ENCODE assay signal across 7 mouse cellular contexts in genomic region chr17:28349901-28350465, GRCm38 (mm10). TPM values are rescaled to one million over a fixed set of nuclear protein-coding genes. Genes with fewer than 3 reads are reported as not detected.
DNase-seq lines count a peak whose midpoint lies in the region; ATAC-seq and TF ChIP-seq lines count a peak whose summit lies in the region.

No protein-coding gene starts in this region.

- no peak for TF ChIP-seq CTCF in ES-Bruce4 (IDR thresholded peaks at IDR 0.05; ENCODE audit: low read depth, low read length)

- peak overlapping the region; percentile 81 for H3K4me2 ChIP-seq in forebrain, embryonic 14.5 days (ENCODE audit: low read length)
- peak overlapping the region; percentile 94 for H3K4me2 ChIP-seq in lung, embryonic 16.5 days (ENCODE audit: low read depth, low read length)

- TF ChIP-seq POLR2A in ES-Bruce4 (IDR thresholded peaks at IDR 0.05; ENCODE audit: insufficient read depth, low read length), result no peak

- no peaks in the 10 kb centered on the region for H3K27me3 ChIP-seq in ES-Bruce4 (ENCODE audit: control insufficient read depth, insufficient read depth, low read length, poor library complexity, severe bottlenecking)
- H3K27me3 ChIP-seq in forebrain, embryonic 14.5 days (replicated peaks; ENCODE audit: control insufficient read depth, insufficient read depth, low read length), result 0 out of 2 replicates have a peak, but pooled peaks cover 10% of the 10 kb centered on the region
- H3K27me3 ChIP-seq in lung, embryonic 16.5 days (ENCODE audit: control insufficient read depth, insufficient read depth, low read depth, low read length), result no peaks in the 10 kb centered on the region

- peak overlapping the region; percentile 86 for H3K9ac ChIP-seq in ES-Bruce4 (ENCODE audit: low read depth, poor library complexity, severe bottlenecking)
- peak overlapping the region; percentile 65 for H3K9ac ChIP-seq in forebrain, embryonic 14.5 days (ENCODE audit: low read length)
- H3K9ac ChIP-seq in lung, embryonic 16.5 days (ENCODE audit: low read length), result peak overlapping the region; percentile 96

- peak; percentile 55 for ATAC-seq in forebrain, embryonic 14.5 days
- ATAC-seq in lung, embryonic 16.5 days (ENCODE audit: low read depth), result peak; percentile 41
- no peak for ATAC-seq in frontal cortex, adult (ENCODE audit: low TSS enrichment)

- no peak for TF ChIP-seq EP300 in ES-Bruce4 (IDR thresholded peaks at IDR 0.05; ENCODE audit: insufficient read depth, low read depth, low read length)

- no peak overlapping the region for H3K27ac ChIP-seq in ES-Bruce4 (ENCODE audit: insufficient read depth, low read length)
- H3K27ac ChIP-seq in forebrain, embryonic 14.5 days (ENCODE audit: low read depth, low read length), result 0 out of 2 replicates have a peak overlapping the region, but pooled peaks have one; percentile 15
- peak overlapping the region; percentile 99 for H3K27ac ChIP-seq in lung, embryonic 16.5 days (ENCODE audit: low read length)

- peak; percentile 75 for DNase-seq in 3134 (ENCODE audit: extremely low read depth, insufficient read length, low spot score)
- DNase-seq in forebrain, embryonic 14.5 days (ENCODE audit: low spot score), result peak; percentile 36
- peak; percentile 50 for DNase-seq in induced T-regulatory cell, adult 2 months (ENCODE audit: low read depth)
- no peak for DNase-seq in right cerebral cortex, adult 18-20 months

- H3K36me3 ChIP-seq in ES-Bruce4 (ENCODE audit: control insufficient read depth, insufficient read depth, low read length, poor library complexity, severe bottlenecking), result no peaks in the 10 kb centered on the region
- H3K36me3 ChIP-seq in forebrain, embryonic 14.5 days (ENCODE audit: control insufficient read depth, insufficient read depth, low read length), result no peaks in the 10 kb centered on the region
- H3K36me3 ChIP-seq in lung, embryonic 16.5 days (ENCODE audit: control insufficient read depth, insufficient read depth, low read length), result no peaks in the 10 kb centered on the region

- H3K9me3 ChIP-seq in ES-Bruce4 (replicated peaks; ENCODE audit: control insufficient read depth, insufficient read depth, low read length, poor library complexity, severe bottlenecking), result no peaks in the 10 kb centered on the region
- H3K9me3 ChIP-seq in forebrain, embryonic 14.5 days (replicated peaks; ENCODE audit: control insufficient read depth, low read length), result no peaks in the 10 kb centered on the region
- H3K9me3 ChIP-seq in lung, embryonic 16.5 days (ENCODE audit: control insufficient read depth, low read length), result no peaks in the 10 kb centered on the region

- peaks cover under 1% of the 10 kb centered on the region for H3K4me1 ChIP-seq in ES-Bruce4 (ENCODE audit: control insufficient read depth, insufficient read depth, low read length)
- H3K4me1 ChIP-seq in forebrain, embryonic 14.5 days (ENCODE audit: control insufficient read depth, insufficient read depth, low read length), result peaks cover 15% of the 10 kb centered on the region; the same call in 1 of the 2 replicates
- peaks cover 49% of the 10 kb centered on the region for H3K4me1 ChIP-seq in lung, embryonic 16.5 days (replicated peaks; ENCODE audit: control insufficient read depth, insufficient read depth, low read length)

- H3K4me3 ChIP-seq in ES-Bruce4 (ENCODE audit: low read depth, low read length), result peak overlapping the region; percentile 70
- peak overlapping the region; percentile 59 for H3K4me3 ChIP-seq in forebrain, embryonic 14.5 days (ENCODE audit: low read depth, low read length)
- peak overlapping the region; percentile 84 for H3K4me3 ChIP-seq in lung, embryonic 16.5 days (ENCODE audit: low read length)

- WGBS in forebrain, embryonic 14.5 days, result under 1% methylated on average over 46 of the region's 54 CpGs
- WGBS in lung, embryonic 16.5 days, result under 1% methylated on average over 37 of the region's 54 CpGs

RNA-seq across cellular contexts. Expression of gene Tead3, which starts 0.6 kb away (rescaled TPM):
- polyA plus RNA-seq in ES-Bruce4 (2011; ENCODE audit: insufficient read depth, insufficient read length, low read depth, missing spikeins), result 28.6 and 31.9 TPM in 2 replicates
- 1.8 and 2.4 TPM in 2 replicates for polyA plus RNA-seq in forebrain, embryonic 14.5 days (2014; fragmentation: Nextera tagmentation; extraction: Ambion mirVana)
- polyA plus RNA-seq in lung, embryonic 16.5 days (2015; fragmentation: Nextera tagmentation; extraction: Ambion mirVana), result 11.6 and 12.4 TPM in 2 replicates

RNA-seq across cellular contexts. Expression of gene Tulp1, which starts 15.0 kb away (rescaled TPM):
- 14.0 and 14.7 TPM in 2 replicates for polyA plus RNA-seq in ES-Bruce4 (2011; ENCODE audit: insufficient read depth, insufficient read length, low read depth, missing spikeins)
- 1.3 and 1.5 TPM in 2 replicates for polyA plus RNA-seq in forebrain, embryonic 14.5 days (2014; fragmentation: Nextera tagmentation; extraction: Ambion mirVana)
- polyA plus RNA-seq in lung, embryonic 16.5 days (2015; fragmentation: Nextera tagmentation; extraction: Ambion mirVana), result 7.6 and 9.3 TPM in 2 replicates

RNA-seq across cellular contexts. Expression of gene Rpl10a, which starts 21.7 kb away (rescaled TPM):
- 1,875 and 2,151 TPM in 2 replicates for polyA plus RNA-seq in ES-Bruce4 (2011; ENCODE audit: insufficient read depth, insufficient read length, low read depth, missing spikeins)
- 360 and 532 TPM in 2 replicates for polyA plus RNA-seq in forebrain, embryonic 14.5 days (2014; fragmentation: Nextera tagmentation; extraction: Ambion mirVana)
- 615 and 635 TPM in 2 replicates for polyA plus RNA-seq in lung, embryonic 16.5 days (2015; fragmentation: Nextera tagmentation; extraction: Ambion mirVana)

RNA-seq across cellular contexts. Expression of gene Fance, which starts 36.7 kb away (rescaled TPM):
- polyA plus RNA-seq in ES-Bruce4 (2011; ENCODE audit: insufficient read depth, insufficient read length, low read depth, missing spikeins), result 56.8 and 64.7 TPM in 2 replicates
- 21.7 and 24.5 TPM in 2 replicates for polyA plus RNA-seq in forebrain, embryonic 14.5 days (2014; fragmentation: Nextera tagmentation; extraction: Ambion mirVana)
- 22.1 and 32.4 TPM in 2 replicates for polyA plus RNA-seq in lung, embryonic 16.5 days (2015; fragmentation: Nextera tagmentation; extraction: Ambion mirVana)
